Mouse (Mus musculus) T-cell, adult 66 days (primary cell): ENCODE measurements around the gene Cfap157. TPM values are rescaled to one million over a fixed set of nuclear protein-coding genes. Genes with fewer than 3 reads are reported as not detected.

ENCODE experiments used
- total RNA-seq, 2 experiments: library from RNA; stranded (reverse); gene quantifications; 3 replicates in 1 of 2; 4 replicates in 1 of 2; pipeline ENCODE4 v1.2.4; 2023

Gene Cfap157
- not detected for total RNA-seq

GRCm38 (mm10) chr2:32784048-32784681 is at the start of gene Cfap157:
Gene Cfap157, minus strand, starts transcription at chr2:32784428.

DNA sequence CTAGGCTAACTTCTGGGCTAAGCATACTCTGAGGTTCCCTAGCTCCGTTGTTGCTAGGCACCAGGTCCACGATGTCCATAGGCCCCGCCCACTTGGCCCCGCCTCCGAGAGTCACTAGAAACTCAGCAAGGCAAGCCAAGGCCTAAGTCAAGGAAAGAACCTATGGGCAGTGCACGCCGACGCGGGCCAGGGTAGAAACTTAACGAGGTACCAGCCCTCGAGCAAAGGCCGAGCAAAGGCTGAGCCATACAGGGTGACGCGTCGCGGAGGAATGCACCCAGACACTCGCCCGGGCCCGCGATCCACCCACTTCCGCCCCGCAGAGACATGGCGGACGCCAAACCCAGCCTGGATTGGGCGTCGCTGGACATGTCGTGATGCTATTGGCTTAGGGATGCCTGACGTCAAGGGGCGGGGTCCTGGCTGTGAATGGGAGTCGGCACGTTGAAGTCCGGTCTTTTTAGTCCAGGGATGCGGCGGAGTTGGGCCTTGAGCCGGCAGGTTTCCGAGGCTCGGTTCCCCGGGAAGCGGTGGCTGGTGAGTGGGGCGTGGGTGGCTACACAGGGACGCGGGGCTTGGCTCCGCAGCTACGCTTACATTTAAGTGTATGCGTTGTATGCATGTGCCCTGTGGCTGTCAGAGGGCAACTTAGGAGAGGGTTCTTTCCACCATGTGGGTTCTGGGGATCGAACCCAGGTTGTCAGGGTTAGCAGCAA is 8.7 kb downstream of the Cfap157 start, which contains the start of the genes Ttc16 and Ptrh1:
Gene Ttc16 (minus strand): TSS at position 275 of the 716 bp plus-strand sequence.
Gene Ptrh1 (plus strand): TSS at position 428 of the 716 bp plus-strand sequence.

GRCm38 (mm10) chr2:32757056-32757845 is 27.0 kb downstream of the Cfap157 start, which contains the start of gene Tor2a:
Gene Tor2a, plus strand, starts transcription at chr2:32757234.

GRCm38 (mm10) chr2:32740916-32741272 is 43.3 kb downstream of the Cfap157 start, which contains the start of gene 6330409D20Rik:
Gene 6330409D20Rik, minus strand, starts transcription at chr2:32741016.

Other genes with a start within 250 kb of the Cfap157 start
- gene Fam102a, start 249.1 kb downstream of the Cfap157 start, total RNA-seq = 100 to 1,000 TPM; 173 to 175 TPM
- 10 to 100 TPM; 57.9 to 58.0 TPM for gene Dpm2, start 213.6 kb downstream of the Cfap157 start, total RNA-seq
- gene Pip5kl1, start 209.6 kb downstream of the Cfap157 start, total RNA-seq = 1 to 10 TPM; 1.2 to 1.3 TPM
- gene 9430097D07Rik, start 208.7 kb downstream of the Cfap157 start, total RNA-seq = not detected
- gene St6galnac4, start 197.3 kb downstream of the Cfap157 start, total RNA-seq = 10 to 100 TPM; 21.4 to 24.5 TPM
- 1 to 10 TPM; 5.1 to 6.9 TPM for gene St6galnac6, start 184.7 kb downstream of the Cfap157 start, total RNA-seq
- not detected for gene Ak1, start 162.7 kb downstream of the Cfap157 start, total RNA-seq
- 10 to 100 TPM; 11.2 to 13.8 TPM for gene Eng, start 137.8 kb downstream of the Cfap157 start, total RNA-seq
- 10 to 100 TPM; 25.8 to 28.1 TPM for gene Fpgs, start 80.3 kb downstream of the Cfap157 start, total RNA-seq
- gene Cdk9, start 71.4 kb downstream of the Cfap157 start, total RNA-seq = 100 to 1,000 TPM; 121 to 123 TPM
- gene Sh2d3c, start 63.4 kb downstream of the Cfap157 start, total RNA-seq = 100 to 1,000 TPM; 120 to 121 TPM
- gene 6330409D20Rik, start 43.4 kb downstream of the Cfap157 start, total RNA-seq = not detected
- 10 to 100 TPM; 29.2 to 34.5 TPM for gene Tor2a, start 27.2 kb downstream of the Cfap157 start, total RNA-seq
- gene Ttc16, start 8.8 kb downstream of the Cfap157 start, total RNA-seq = under 1 TPM in 1 of 2 experiments, not detected in 1; 0.90 TPM
- 1 to 10 TPM; 5.6 to 7.2 TPM for gene Ptrh1, start 8.6 kb downstream of the Cfap157 start, total RNA-seq
- gene Stxbp1, start 62.8 kb upstream of the Cfap157 start, total RNA-seq = 1 to 10 TPM; 1.7 to 2.2 TPM
- gene Fam129b, start 91.7 kb upstream of the Cfap157 start, total RNA-seq = 1 to 10 TPM; 1.2 to 1.9 TPM
- 1,000 to 10,000 TPM; 1,207 to 1,346 TPM for gene Rpl12, start 177.1 kb upstream of the Cfap157 start, total RNA-seq
- 10 to 100 TPM; 10.5 to 11.5 TPM for gene Lrsam1, start 177.2 kb upstream of the Cfap157 start, total RNA-seq
- gene Slc2a8, start 197.7 kb upstream of the Cfap157 start, total RNA-seq = 1 to 10 TPM; 5.7 to 6.8 TPM